Mouse (Mus musculus): ENCODE results near the gene Olfr362. TPM values are rescaled to one million over a fixed set of nuclear protein-coding genes. Genes with fewer than 3 reads are reported as not detected.
"Not testable (repeated sequence)": the region's sequence is repeated elsewhere in the genome, so short reads cannot be mapped to it uniquely, and the experiment has no call there.

The Olfr362 gene
- not detected for total RNA-seq (2018; cell fraction: chromatin; rRNA removed)
- not detected for total RNA-seq (2018; cell fraction: cytosol; rRNA removed)
- not detected for total RNA-seq (2018; cell fraction: nucleus; rRNA removed)
- polyA plus RNA-seq (2018), result not detected in 3 replicates

- Histone ChIP-seq H3K79me2 (ENCODE audit: inconsistent target) (no peaks in the 10 kb centered on the region), H3K27ac (no peak within 1 kb of the TSS), H3K36me3 (ENCODE audit: inconsistent target) (no peaks in the 10 kb centered on the region), H3K4me3 (ENCODE audit: inconsistent target) (no peak within 1 kb of the TSS)
- 94% methylated on average over 1 of the region's 1 CpGs for WGBS (ENCODE audit: missing documents)
Measured at GRCm38 (mm10) chr2:37117810-37118209, at the start of gene Olfr362. Gene Olfr362 (minus strand): TSS chr2:37117910.

GRCm38 (mm10) chr2:37139022-37139421, 21.3 kb upstream of the Olfr362 start, which contains the start of gene Olfr364-ps1:
Gene Olfr364-ps1 (plus strand): TSS chr2:37139322.
- Histone ChIP-seq H3K4me3 (ENCODE audit: inconsistent target) (no peak within 1 kb of the TSS), H3K79me2 (ENCODE audit: inconsistent target) (no peaks in the 10 kb centered on the region), H3K36me3 (ENCODE audit: inconsistent target) (no peaks in the 10 kb centered on the region), H3K27ac (no peak within 1 kb of the TSS)
- WGBS (ENCODE audit: missing documents), result 86% methylated on average over 3 of the region's 3 CpGs

- not testable (repeated sequence) for H3K27ac ChIP-seq; H3K79me2 ChIP-seq (ENCODE audit: inconsistent target); H3K36me3 ChIP-seq (ENCODE audit: inconsistent target); H3K4me3 ChIP-seq (ENCODE audit: inconsistent target)
- WGBS (ENCODE audit: missing documents), result no CpG with 5 or more reads among the region's 1 CpGs
Measured at GRCm38 (mm10) chr2:37089190-37089589, 28.5 kb downstream of the Olfr362 start, which contains the start of gene Olfr361. Gene Olfr361 (minus strand): TSS chr2:37089290.

- H3K36me3 ChIP-seq (ENCODE audit: inconsistent target), result no peaks in the 10 kb centered on the region
- H3K27ac ChIP-seq, result no peak within 1 kb of the TSS
- H3K79me2 ChIP-seq (ENCODE audit: inconsistent target), result no peaks in the 10 kb centered on the region
Measured at GRCm38 (mm10) chr2:37065446-37065845, 52.3 kb downstream of the Olfr362 start, which contains the start of gene Olfr360. Gene Olfr360 (plus strand): TSS chr2:37065746.

More at GRCm38 (mm10) chr2:37065446-37065845, 52.3 kb downstream of the Olfr362 start, which contains the start of gene Olfr360:
- no peak within 1 kb of the TSS for H3K4me3 ChIP-seq (ENCODE audit: inconsistent target)

Other genes starting within 250 kb of the Olfr362 start
- gene Olfr352, start 249.4 kb downstream of the Olfr362 start, polyA plus RNA-seq (2018), result not detected in 3 replicates
- not detected in 3 replicates for gene Olfr353, start 225.0 kb downstream of the Olfr362 start, polyA plus RNA-seq (2018)
- not detected in 3 replicates for gene Olfr354, start 212.2 kb downstream of the Olfr362 start, polyA plus RNA-seq (2018)
- not detected in 3 replicates for gene Olfr355, start 189.0 kb downstream of the Olfr362 start, polyA plus RNA-seq (2018)
- gene Olfr356, start 180.8 kb downstream of the Olfr362 start, polyA plus RNA-seq (2018), result not detected in 3 replicates
- gene Olfr357, start 124.1 kb downstream of the Olfr362 start, polyA plus RNA-seq (2018), result not detected in 3 replicates
- gene Olfr358, start 108.6 kb downstream of the Olfr362 start, polyA plus RNA-seq (2018), result not detected in 3 replicates
- not detected in 3 replicates for gene Olfr360, start 52.2 kb downstream of the Olfr362 start, polyA plus RNA-seq (2018)
- not detected in 3 replicates for gene Olfr361, start 28.6 kb downstream of the Olfr362 start, polyA plus RNA-seq (2018)
- gene Olfr364-ps1, start 21.4 kb upstream of the Olfr362 start, polyA plus RNA-seq (2018), result not detected in 3 replicates
- gene Olfr365, start 70.3 kb upstream of the Olfr362 start, polyA plus RNA-seq (2018), result not detected in 3 replicates
- not detected in 3 replicates for gene Olfr366, start 93.7 kb upstream of the Olfr362 start, polyA plus RNA-seq (2018)
- not detected in 3 replicates for gene Olfr368, start 208.6 kb upstream of the Olfr362 start, polyA plus RNA-seq (2018)
- gene Pdcl, start 241.4 kb upstream of the Olfr362 start, polyA plus RNA-seq (2018), result 30.7 to 34.2 TPM (median 31.4 TPM) in 3 replicates

Measured in macrophage (primary cell).